21 mouse cellular contexts compared by ENCODE assay signal in the genomic region with DNA sequence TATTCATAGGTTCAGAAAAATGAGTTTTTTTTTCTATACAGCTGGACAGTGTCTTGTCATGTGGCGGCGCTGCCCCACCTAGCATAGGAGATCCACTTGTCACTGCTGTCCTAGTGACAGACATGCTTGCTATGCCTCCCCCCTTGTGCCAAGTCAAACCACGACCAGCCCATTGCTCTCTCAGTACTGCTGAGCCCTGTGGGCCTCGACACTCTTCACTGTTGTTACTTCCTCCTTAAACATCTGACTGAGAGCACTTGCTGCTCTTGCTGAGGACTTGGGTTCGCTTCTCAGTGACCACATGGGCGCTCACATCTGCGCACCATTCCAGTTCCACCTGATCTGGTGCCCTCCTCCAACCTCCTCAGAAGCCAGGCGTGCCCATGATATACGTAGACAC. TPM values are rescaled to one million over a fixed set of nuclear protein-coding genes. Genes with fewer than 3 reads are reported as not detected.
A peak's percentile ranks its signal among the peaks of the same experiment; 100 is the strongest.
DNase-seq lines count a peak whose midpoint lies in the region; ATAC-seq and TF ChIP-seq lines count a peak whose summit lies in the region.
"Had no signal": no experiment of that assay in that cellular context is flagged by ENCODE, and none has a peak within 500 bp of the region (broad histone marks: within the 10 kb centered on the region; RNA-seq: fewer than 3 reads in every experiment).

No protein-coding gene starts in this region.

- 87% methylated on average over 9 of the region's 9 CpGs for WGBS in intestine, embryonic 16.5 days
- WGBS in thymus, adult 2 months, result 67% methylated on average over 9 of the region's 9 CpGs
- 91% methylated on average over 9 of the region's 9 CpGs for WGBS in cerebellum, adult 2 months

- ATAC-seq in megakaryocyte progenitor cell, adult 5-6 weeks (replicated peaks; ENCODE audit: poor library complexity), result 0 out of 2 replicates have a peak, but pooled peaks have one; percentile 29
- no peak for ATAC-seq in intestine, embryonic 16.5 days
- ATAC-seq: forebrain, embryonic 13.5 days; forebrain, postnatal 0 days had no signal

- no peak for TF ChIP-seq CTCF in thymus, adult 2 months (IDR thresholded peaks at IDR 0.05; ENCODE audit: borderline replicate concordance, control insufficient read depth, extremely low read depth, insufficient read depth, low read length, poor library complexity)
- TF ChIP-seq CTCF in cerebellum, adult 2 months (IDR thresholded peaks at IDR 0.05; ENCODE audit: borderline replicate concordance, insufficient read depth, low read depth, low read length), result no peak

- 0 out of 2 replicates have a peak, but pooled peaks cover 3% of the 10 kb centered on the region for H3K4me1 ChIP-seq in intestine, embryonic 16.5 days (ENCODE audit: control insufficient read depth, insufficient read depth, low read length)
- peaks cover 38% of the 10 kb centered on the region for H3K4me1 ChIP-seq in thymus, adult 2 months (replicated peaks; ENCODE audit: control insufficient read depth, insufficient read depth, low read length)
- H3K4me1 ChIP-seq in cerebellum, adult 2 months (ENCODE audit: control insufficient read depth, insufficient read depth, low read length), result no peaks in the 10 kb centered on the region

- H3K36me3 ChIP-seq in intestine, embryonic 16.5 days (ENCODE audit: control insufficient read depth, insufficient read depth, low read length), result no peaks in the 10 kb centered on the region
- H3K36me3 ChIP-seq in thymus, adult 2 months (ENCODE audit: control insufficient read depth, insufficient read depth, low read length), result no peaks in the 10 kb centered on the region
- H3K36me3 ChIP-seq: embryonic facial prominence, embryonic 10.5 days; G1E; heart, embryonic 12.5 days; hindbrain, embryonic 10.5 days had no signal

- H3K4me3 ChIP-seq in intestine, embryonic 16.5 days (ENCODE audit: low read length), result no peak overlapping the region
- H3K4me3 ChIP-seq in thymus, adult 2 months (ENCODE audit: control insufficient read depth, insufficient read depth, low read length), result no peak overlapping the region
- no peak overlapping the region for H3K4me3 ChIP-seq in cerebellum, adult 2 months (replicated peaks; ENCODE audit: insufficient read depth, low read depth, low read length)
- H3K4me3 ChIP-seq: embryonic facial prominence, embryonic 10.5 days; forebrain, embryonic 13.5 days; heart, adult 2 months; heart, embryonic 12.5 days; hindbrain, embryonic 10.5 days had no signal

- no peaks in the 10 kb centered on the region for H3K27me3 ChIP-seq in intestine, embryonic 16.5 days (replicated peaks; ENCODE audit: control insufficient read depth, insufficient read depth, low read length)
- H3K27me3 ChIP-seq in thymus, adult 2 months (ENCODE audit: control insufficient read depth, insufficient read depth, low read length), result no peaks in the 10 kb centered on the region
- H3K27me3 ChIP-seq in cerebellum, adult 2 months (ENCODE audit: control insufficient read depth, insufficient read depth, low read length), result no peaks in the 10 kb centered on the region
- H3K27me3 ChIP-seq: heart, embryonic 12.5 days had no signal

- TF ChIP-seq POLR2A in thymus, adult 2 months (IDR thresholded peaks at IDR 0.05; ENCODE audit: control insufficient read depth, extremely low read depth, insufficient read depth, low read length, poor library complexity), result no peak
- TF ChIP-seq POLR2A in cerebellum, adult 2 months (IDR thresholded peaks at IDR 0.05; ENCODE audit: borderline replicate concordance, insufficient read depth, low read length), result no peak

- H3K4me2 ChIP-seq in intestine, embryonic 16.5 days (ENCODE audit: low read depth, low read length), result no peak overlapping the region
- H3K4me2 ChIP-seq: forebrain, embryonic 13.5 days; heart, embryonic 12.5 days; hindbrain, embryonic 14.5 days had no signal

- H3K27ac ChIP-seq in intestine, embryonic 16.5 days (ENCODE audit: low read length), result no peak overlapping the region
- no peak overlapping the region; the same call in 1 of the 2 replicates for H3K27ac ChIP-seq in thymus, adult 2 months (ENCODE audit: control insufficient read depth, insufficient read depth, low read length)
- H3K27ac ChIP-seq in cerebellum, adult 2 months (ENCODE audit: insufficient read depth, low read length), result no peak overlapping the region
- H3K27ac ChIP-seq: embryonic facial prominence, embryonic 10.5 days; forebrain, embryonic 13.5 days; heart, adult 2 months; hindbrain, embryonic 10.5 days; hindbrain, embryonic 14.5 days had no signal

- no peaks in the 10 kb centered on the region for H3K9me3 ChIP-seq in intestine, embryonic 16.5 days (ENCODE audit: control insufficient read depth, low read length)
- H3K9me3 ChIP-seq: embryonic facial prominence, embryonic 10.5 days; forebrain, embryonic 13.5 days; G1E; heart, embryonic 12.5 days; hindbrain, embryonic 10.5 days had no signal

- no peak overlapping the region for H3K9ac ChIP-seq in intestine, embryonic 16.5 days (ENCODE audit: low read depth, low read length)
- H3K9ac ChIP-seq: forebrain, embryonic 13.5 days; forebrain, postnatal 0 days; heart, embryonic 12.5 days; hindbrain, embryonic 14.5 days had no signal

- peak; percentile 26 to 37 for DNase-seq in B cell, adult 2 months
- DNase-seq in CD4-positive helper T cell, adult 2 months (ENCODE audit: low read depth, low spot score), result peak; percentile 24
- peak; percentile 23 for DNase-seq in T-cell, adult 2 months (ENCODE audit: low spot score)
- no peak for DNase-seq in thymus, postnatal 25 days
- no peak for DNase-seq in thymus, adult 2 months
- DNase-seq in cerebellum, adult 2 months, result no peak
- DNase-seq: adrenal gland, postnatal 10 days; cerebellum, adult 11-12 months; cerebellum, adult 9-11 months; cerebellum, postnatal 36 days; forebrain, postnatal 0 days; gastrocnemius, postnatal 36 days; heart, adult 2 months had no signal

RNA-seq across cellular contexts. Expression of gene Scml4, which starts 8.2 kb away (rescaled TPM):
- total RNA-seq in megakaryocyte progenitor cell, adult 5-6 weeks (2015), result 0.17 and 0.47 TPM in 2 replicates
- 0.33 and 0.95 TPM in 2 replicates for total RNA-seq in megakaryocyte progenitor cell, adult 5-6 weeks (2017)
- 34.1 and 35.9 TPM in 2 replicates for polyA plus RNA-seq in intestine, embryonic 16.5 days (2015; fragmentation: Nextera tagmentation; extraction: Ambion mirVana)
- 32.9 and 42.5 TPM in 2 replicates for polyA plus RNA-seq in thymus, adult 2 months (2012; rRNA removed)
- polyA plus RNA-seq in cerebellum, adult 2 months (2012; rRNA removed), result 0.82 and 0.98 TPM in 2 replicates
- total RNA-seq: G1E had no signal
- polyA plus RNA-seq: G1E had no signal

Comparison
In these comparisons a context has a peak if more than half of its experiments do, and no peak if none do; other contexts are left out.
1. DNase-seq: peak in B cell, adult 2 months (2 of 2), CD4-positive helper T cell, adult 2 months (single experiment) and T-cell, adult 2 months (single experiment); none in thymus, postnatal 25 days (single experiment), thymus, adult 2 months (single experiment) and cerebellum, adult 2 months (0 of 2).
2. RNA of gene Scml4, which starts 8.2 kb away (polyA plus RNA-seq): 34.1 to 35.9 TPM in intestine, embryonic 16.5 days and 32.9 to 42.5 TPM in thymus, adult 2 months; 0.82 to 0.98 TPM in cerebellum, adult 2 months; every median in the first group is over 10 times any median in the second.